ENCODE assay signal across 25 mouse cellular contexts in the genomic region with DNA sequence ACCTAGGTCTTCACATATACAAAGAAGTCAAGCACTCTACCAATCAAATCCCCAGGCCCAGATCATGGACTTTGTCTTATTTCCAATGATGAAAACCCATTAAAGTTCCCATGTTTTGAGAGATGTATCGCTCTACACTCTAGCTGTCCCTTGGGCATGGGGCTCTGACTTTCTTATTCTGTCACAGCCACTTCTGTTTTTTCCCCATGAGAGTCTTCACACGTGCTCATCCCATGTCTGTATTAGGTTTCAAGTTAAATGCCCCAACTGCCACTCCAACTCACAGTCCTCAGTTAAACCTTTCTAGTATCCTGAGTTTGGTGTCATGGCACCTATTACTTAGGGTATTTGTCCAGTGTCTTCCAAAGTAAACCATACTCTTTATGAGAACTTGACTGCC. TPM values are rescaled to one million over a fixed set of nuclear protein-coding genes. Genes with fewer than 3 reads are reported as not detected.
DNase-seq lines count a peak whose midpoint lies in the region; ATAC-seq and TF ChIP-seq lines count a peak whose summit lies in the region.
"Had no signal": no experiment of that assay in that cellular context is flagged by ENCODE, and none has a peak within 500 bp of the region (broad histone marks: within the 10 kb centered on the region; RNA-seq: fewer than 3 reads in every experiment).

No protein-coding gene starts in this region.

- 85% methylated on average over 2 of the region's 2 CpGs for WGBS in stomach, postnatal 0 days
- WGBS in liver, postnatal 0 days (ENCODE audit: insufficient replicate concordance) = 57% methylated on average over 2 of the region's 2 CpGs

- TF ChIP-seq EP300 in stomach, postnatal 0 days (optimal IDR thresholded peaks at IDR 0.05) = no peak
- TF ChIP-seq EP300 in liver, postnatal 0 days (IDR thresholded peaks at IDR 0.05; ENCODE audit: low read depth) = no peak

- ATAC-seq in stomach, postnatal 0 days (ENCODE audit: low FRiP score, low TSS enrichment) = no peak
- no peak for ATAC-seq in liver, postnatal 0 days
- ATAC-seq: forebrain, embryonic 13.5 days; forebrain, embryonic 16.5 days; hindbrain, embryonic 16.5 days had no signal

- no peak for TF ChIP-seq CTCF in stomach, postnatal 0 days (IDR thresholded peaks at IDR 0.05; ENCODE audit: low read depth)
- no peak for TF ChIP-seq CTCF in liver, postnatal 0 days (IDR thresholded peaks at IDR 0.05; ENCODE audit: low read depth)

- no peaks in the 10 kb centered on the region for H3K4me1 ChIP-seq in stomach, postnatal 0 days (replicated peaks; ENCODE audit: control insufficient read depth, insufficient read depth)
- peaks cover 4% of the 10 kb centered on the region; the same call in 1 of the 2 replicates for H3K4me1 ChIP-seq in liver, postnatal 0 days (ENCODE audit: insufficient read depth)
- H3K4me1 ChIP-seq: forebrain, embryonic 10.5 days; forebrain, embryonic 13.5 days; heart, embryonic 12.5 days; hindbrain, embryonic 13.5 days had no signal

- H3K9me3 ChIP-seq in stomach, postnatal 0 days (ENCODE audit: control insufficient read depth, low read length) = no peaks in the 10 kb centered on the region
- no peaks in the 10 kb centered on the region for H3K9me3 ChIP-seq in liver, postnatal 0 days (ENCODE audit: low read length)
- H3K9me3 ChIP-seq: forebrain, embryonic 10.5 days; forebrain, embryonic 13.5 days; heart, embryonic 12.5 days; heart, embryonic 15.5 days; hindbrain, embryonic 10.5 days; hindbrain, embryonic 13.5 days had no signal

- H3K4me3 ChIP-seq in stomach, postnatal 0 days (ENCODE audit: low read depth, low read length) = no peak overlapping the region
- H3K4me3 ChIP-seq in liver, postnatal 0 days (ENCODE audit: low read depth, low read length) = no peak overlapping the region
- H3K4me3 ChIP-seq: forebrain, embryonic 10.5 days; forebrain, embryonic 13.5 days; heart, embryonic 12.5 days; heart, embryonic 15.5 days; hindbrain, embryonic 10.5 days; hindbrain, embryonic 13.5 days had no signal

- H3K36me3 ChIP-seq in splenic B cell, adult 2 months (ENCODE audit: control insufficient read depth, insufficient read depth, low read length, poor library complexity, severe bottlenecking) = no peaks in the 10 kb centered on the region
- no peaks in the 10 kb centered on the region for H3K36me3 ChIP-seq in stomach, postnatal 0 days (ENCODE audit: control insufficient read depth, insufficient read depth, low read length)
- no peaks in the 10 kb centered on the region for H3K36me3 ChIP-seq in liver, postnatal 0 days (replicated peaks; ENCODE audit: insufficient read depth, low read length)
- H3K36me3 ChIP-seq: forebrain, embryonic 10.5 days; heart, embryonic 12.5 days; heart, embryonic 15.5 days; hindbrain, embryonic 10.5 days; hindbrain, embryonic 13.5 days had no signal

- DNase-seq in heart, adult 11 months = peak; percentile 21
- no peak for DNase-seq in heart, adult 9 months (ENCODE audit: low spot score in 2 of 2)
- DNase-seq in spleen, postnatal 36 days (ENCODE audit: low spot score in 2 of 2) = peak; percentile 30 to 56
- DNase-seq in spleen, adult 12 weeks (ENCODE audit: low spot score) = no peak
- peak; percentile 60 for DNase-seq in splenic B cell, adult 2 months (ENCODE audit: low read depth, low spot score)
- DNase-seq in stomach, postnatal 0 days (ENCODE audit: low spot score) = no peak
- DNase-seq in ovary, postnatal 36 days (ENCODE audit: low spot score) = no peak
- no peak for DNase-seq in liver, postnatal 0 days
- DNase-seq: adrenal gland, adult 8-10 months; adrenal gland, postnatal 25 days; cerebellum, adult 11-12 months; cerebellum, adult 8-10 months; cerebellum, postnatal 14 days; gastrocnemius, postnatal 10 days; gastrocnemius, postnatal 36 days; heart, postnatal 10 days; heart, postnatal 36 days had no signal

- no peak overlapping the region for H3K9ac ChIP-seq in stomach, postnatal 0 days (ENCODE audit: low read length)
- no peak overlapping the region for H3K9ac ChIP-seq in liver, postnatal 0 days (replicated peaks)
- H3K9ac ChIP-seq: forebrain, embryonic 13.5 days; heart, embryonic 12.5 days; heart, embryonic 15.5 days; hindbrain, embryonic 13.5 days had no signal

- H3K27ac ChIP-seq in stomach, postnatal 0 days (replicated peaks) = peak overlapping the region; percentile 63; the same call in 1 of the 2 replicates
- H3K27ac ChIP-seq in liver, postnatal 0 days (ENCODE audit: low read depth) = no peak overlapping the region
- H3K27ac ChIP-seq: forebrain, embryonic 10.5 days; forebrain, embryonic 13.5 days; heart, embryonic 15.5 days; hindbrain, embryonic 10.5 days; hindbrain, embryonic 13.5 days had no signal

- no peak overlapping the region for H3K4me2 ChIP-seq in stomach, postnatal 0 days (replicated peaks; ENCODE audit: low read depth)
- H3K4me2 ChIP-seq in liver, postnatal 0 days (ENCODE audit: low read depth, low read length) = no peak overlapping the region
- H3K4me2 ChIP-seq: forebrain, embryonic 13.5 days; heart, embryonic 12.5 days; heart, embryonic 15.5 days; hindbrain, embryonic 13.5 days had no signal

- no peaks in the 10 kb centered on the region for H3K27me3 ChIP-seq in splenic B cell, adult 2 months (ENCODE audit: control insufficient read depth, insufficient read depth, low read length, poor library complexity, severe bottlenecking)
- no peaks in the 10 kb centered on the region for H3K27me3 ChIP-seq in stomach, postnatal 0 days (ENCODE audit: control insufficient read depth, insufficient read depth, low read length)
- H3K27me3 ChIP-seq in liver, postnatal 0 days (ENCODE audit: insufficient read depth, low read length) = no peaks in the 10 kb centered on the region
- H3K27me3 ChIP-seq: forebrain, embryonic 13.5 days; heart, embryonic 12.5 days; heart, embryonic 15.5 days; hindbrain, embryonic 13.5 days had no signal

RNA-seq across cellular contexts. Expression of gene Tmem131l, which starts 34.8 kb away (rescaled TPM):
- polyA plus RNA-seq in stomach, postnatal 0 days (2015; fragmentation: Nextera tagmentation; extraction: Ambion mirVana) = 15.5 and 18.3 TPM in 2 replicates
- polyA plus RNA-seq in liver, postnatal 0 days (2015; fragmentation: Nextera tagmentation; extraction: Ambion mirVana) = 19.1 and 20.2 TPM in 2 replicates

Comparison
In these comparisons a context has a peak if more than half of its experiments do, and no peak if none do; other contexts are left out.
1. DNase-seq: peak in heart, adult 11 months (single experiment), spleen, postnatal 36 days (2 of 2) and splenic B cell, adult 2 months (single experiment); none in heart, adult 9 months (0 of 2), spleen, adult 12 weeks (single experiment), stomach, postnatal 0 days (single experiment), ovary, postnatal 36 days (single experiment) and liver, postnatal 0 days (single experiment).